Mouse (Mus musculus): ENCODE results near the gene Rps23. TPM values are rescaled to one million over a fixed set of nuclear protein-coding genes. Genes with fewer than 3 reads are reported as not detected.
"Not testable (repeated sequence)": the region's sequence is repeated elsewhere in the genome, so short reads cannot be mapped to it uniquely, and the experiment has no call there.

Gene Rps23
- polyA plus RNA-seq, 1 experiment from 2014 or later: 176 TPM

GRCm38 (mm10) chr13:90926938-90927633 is 4.3 kb downstream of the Rps23 start:
- Histone ChIP-seq H3K9ac (replicated peaks) (no peak overlapping the region), H3K9me3 (ENCODE audit: low read length) (no peaks in the 10 kb centered on the region), H3K4me1 (ENCODE audit: insufficient read depth) (peaks cover 3% of the 10 kb centered on the region; the same call in 1 of the 2 replicates), H3K27me3 (ENCODE audit: insufficient read depth, low read length) (no peaks in the 10 kb centered on the region), H3K36me3 (replicated peaks; ENCODE audit: insufficient read depth, low read length) (peaks cover 24% of the 10 kb centered on the region), H3K4me3 (ENCODE audit: low read depth, low read length) (no peak overlapping the region), H3K4me2 (ENCODE audit: low read depth, low read length) (no peak overlapping the region), H3K27ac (ENCODE audit: low read depth) (no peak overlapping the region)
- no peak for TF ChIP-seq CTCF (IDR thresholded peaks at IDR 0.05; ENCODE audit: low read depth)
- TF ChIP-seq EP300 (IDR thresholded peaks at IDR 0.05; ENCODE audit: low read depth): no peak
- WGBS (ENCODE audit: insufficient replicate concordance): 50% methylated on average over 5 of the region's 5 CpGs
- DNase-seq (no peak), ATAC-seq (no peak)

DNA sequence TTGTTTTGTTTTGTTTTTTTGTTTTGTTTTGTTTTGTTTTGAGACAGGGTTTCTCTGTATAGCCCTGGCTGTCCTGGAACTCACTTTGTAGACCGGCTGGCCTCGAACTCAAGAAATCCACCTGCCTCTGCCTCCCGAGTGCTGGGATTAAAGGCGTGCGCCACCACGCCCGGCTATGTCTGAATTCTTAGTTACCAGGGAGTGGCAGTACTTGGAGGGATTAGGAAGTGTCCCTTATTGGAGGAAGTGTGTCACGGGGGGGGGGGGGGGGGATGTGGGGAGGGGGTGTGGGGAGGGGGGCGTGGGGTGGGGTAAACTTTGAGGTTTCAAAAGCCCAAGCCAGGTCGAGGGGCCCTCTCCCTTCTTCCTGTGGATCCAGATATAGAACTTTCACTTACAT is 5.5 kb downstream of the Rps23 start:
- not testable (repeated sequence) for H3K9ac ChIP-seq (replicated peaks); DNase-seq; H3K27me3 ChIP-seq (ENCODE audit: insufficient read depth, low read length); H3K4me3 ChIP-seq (ENCODE audit: low read depth, low read length); H3K4me1 ChIP-seq (ENCODE audit: insufficient read depth); H3K4me2 ChIP-seq (ENCODE audit: low read depth, low read length); ATAC-seq; H3K9me3 ChIP-seq (ENCODE audit: low read length); H3K27ac ChIP-seq (ENCODE audit: low read depth)
- peaks cover 24% of the 10 kb centered on the region for H3K36me3 ChIP-seq (replicated peaks; ENCODE audit: insufficient read depth, low read length)
- WGBS (ENCODE audit: insufficient replicate concordance): 78% methylated on average over 9 of the region's 10 CpGs

DNA sequence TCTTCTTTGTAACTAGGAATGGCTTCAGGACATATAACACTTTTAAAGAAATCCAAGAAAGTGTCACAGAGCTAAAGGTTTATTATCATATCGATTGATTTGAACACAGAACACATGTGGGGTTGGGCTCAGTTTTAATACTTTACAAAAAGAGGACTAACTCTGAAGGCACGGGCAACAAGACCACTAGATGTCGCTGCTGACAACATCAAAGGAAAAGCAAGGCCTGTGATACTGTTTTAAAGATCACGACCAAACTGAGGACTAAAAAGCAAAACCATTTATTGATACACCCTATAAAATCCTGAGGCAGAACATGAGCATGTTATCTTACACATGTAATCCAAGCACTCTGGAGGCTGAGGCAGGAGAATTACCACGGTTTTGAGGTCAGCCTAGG is 7.1 kb downstream of the Rps23 start:
- Histone ChIP-seq H3K4me1 (ENCODE audit: insufficient read depth) (no peaks in the 10 kb centered on the region), H3K9ac (replicated peaks) (no peak overlapping the region), H3K9me3 (ENCODE audit: low read length) (no peaks in the 10 kb centered on the region), H3K4me3 (ENCODE audit: low read depth, low read length) (no peak overlapping the region), H3K4me2 (ENCODE audit: low read depth, low read length) (no peak overlapping the region), H3K36me3 (replicated peaks; ENCODE audit: insufficient read depth, low read length) (peaks cover 22% of the 10 kb centered on the region), H3K27me3 (ENCODE audit: insufficient read depth, low read length) (no peaks in the 10 kb centered on the region), H3K27ac (ENCODE audit: low read depth) (no peak overlapping the region)
- ATAC-seq (peak; percentile 37; the same call in 1 of the 2 replicates), DNase-seq (peak; percentile 71)
- TF ChIP-seq EP300 (IDR thresholded peaks at IDR 0.05; ENCODE audit: low read depth) (no peak), CTCF (IDR thresholded peaks at IDR 0.05; ENCODE audit: low read depth) (peak; percentile 86)
- WGBS (ENCODE audit: insufficient replicate concordance): 19% methylated on average over 5 of the region's 5 CpGs

- Histone ChIP-seq H3K36me3 (replicated peaks; ENCODE audit: insufficient read depth, low read length) (no peaks in the 10 kb centered on the region), H3K9me3 (ENCODE audit: low read length) (no peaks in the 10 kb centered on the region), H3K4me3 (ENCODE audit: low read depth, low read length) (no peak overlapping the region), H3K27ac (ENCODE audit: low read depth) (no peak overlapping the region), H3K27me3 (ENCODE audit: insufficient read depth, low read length) (no peaks in the 10 kb centered on the region), H3K4me1 (ENCODE audit: insufficient read depth) (no peaks in the 10 kb centered on the region), H3K4me2 (ENCODE audit: low read depth, low read length) (no peak overlapping the region), H3K9ac (replicated peaks) (no peak overlapping the region)
- DNase-seq: no peak
- 60% methylated on average over 3 of the region's 3 CpGs for WGBS (ENCODE audit: insufficient replicate concordance)
- TF ChIP-seq EP300 (IDR thresholded peaks at IDR 0.05; ENCODE audit: low read depth) (no peak), CTCF (IDR thresholded peaks at IDR 0.05; ENCODE audit: low read depth) (no peak)
- no peak for ATAC-seq
Measured at GRCm38 (mm10) chr13:90933256-90933655, 10.5 kb downstream of the Rps23 start.

GRCm38 (mm10) chr13:90935852-90936251 is 13.1 kb downstream of the Rps23 start:
- Histone ChIP-seq H3K4me3 (ENCODE audit: low read depth, low read length) (no peak overlapping the region), H3K27ac (ENCODE audit: low read depth) (no peak overlapping the region), H3K4me1 (ENCODE audit: insufficient read depth) (no peaks in the 10 kb centered on the region), H3K36me3 (replicated peaks; ENCODE audit: insufficient read depth, low read length) (no peaks in the 10 kb centered on the region), H3K9ac (replicated peaks) (no peak overlapping the region), H3K27me3 (ENCODE audit: insufficient read depth, low read length) (no peaks in the 10 kb centered on the region), H3K9me3 (ENCODE audit: low read length) (no peaks in the 10 kb centered on the region), H3K4me2 (ENCODE audit: low read depth, low read length) (no peak overlapping the region)
- no peak for TF ChIP-seq CTCF (IDR thresholded peaks at IDR 0.05; ENCODE audit: low read depth)
- TF ChIP-seq EP300 (IDR thresholded peaks at IDR 0.05; ENCODE audit: low read depth): no peak
- ATAC-seq (no peak), DNase-seq (no peak)
- WGBS (ENCODE audit: insufficient replicate concordance): 82% methylated on average over 7 of the region's 7 CpGs

DNA sequence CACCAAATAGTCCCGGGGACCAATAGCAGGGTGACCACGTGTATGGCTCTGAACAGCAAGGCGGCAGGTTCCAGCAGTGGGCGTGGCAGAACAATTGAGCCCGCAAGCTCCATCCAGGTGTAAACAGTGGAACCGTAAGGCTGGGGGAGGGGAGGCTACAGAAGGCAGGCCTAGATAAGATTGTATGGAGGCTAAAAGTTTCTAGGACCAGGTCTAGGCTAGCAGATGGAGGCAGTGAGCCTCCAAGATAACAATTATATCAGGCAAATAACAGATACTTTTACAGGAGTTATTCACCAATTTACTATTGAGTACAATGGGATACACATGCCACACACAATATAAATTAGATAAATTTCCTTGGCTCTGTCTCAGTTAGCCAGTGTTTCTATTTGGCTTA is 16.4 kb downstream of the Rps23 start:
- WGBS (ENCODE audit: insufficient replicate concordance): 18% methylated on average over 6 of the region's 6 CpGs
- DNase-seq: peak; percentile 62
- peak overlapping the region; percentile 1; the same call in 1 of the 2 replicates for H3K4me2 ChIP-seq (ENCODE audit: low read depth, low read length)
- H3K27ac ChIP-seq (ENCODE audit: low read depth): no peak overlapping the region
- no peaks in the 10 kb centered on the region for H3K9me3 ChIP-seq (ENCODE audit: low read length)
- H3K36me3 ChIP-seq (replicated peaks; ENCODE audit: insufficient read depth, low read length): no peaks in the 10 kb centered on the region
- ATAC-seq: peak; percentile 96
- TF ChIP-seq CTCF (IDR thresholded peaks at IDR 0.05; ENCODE audit: low read depth): no peak
- peak; percentile 97 for TF ChIP-seq EP300 (IDR thresholded peaks at IDR 0.05; ENCODE audit: low read depth)
- H3K4me1 ChIP-seq (ENCODE audit: insufficient read depth): no peaks in the 10 kb centered on the region
- H3K27me3 ChIP-seq (ENCODE audit: insufficient read depth, low read length): no peaks in the 10 kb centered on the region
- H3K4me3 ChIP-seq (ENCODE audit: low read depth, low read length): no peak overlapping the region
- H3K9ac ChIP-seq (replicated peaks): no peak overlapping the region

All from liver, postnatal 0 days (tissue).